Mouse (Mus musculus): ENCODE results near the gene Olfr156. TPM values are rescaled to one million over a fixed set of nuclear protein-coding genes. Genes with fewer than 3 reads are reported as not detected.
"Not testable (repeated sequence)": the region's sequence is repeated elsewhere in the genome, so short reads cannot be mapped to it uniquely, and the experiment has no call there.

Olfr156 gene
- polyA plus RNA-seq, 1 experiment: not detected

GRCm38 (mm10) chr4:43834749-43835148 lies 11.1 kb upstream of the Olfr156 start:
- 82% methylated on average over 4 of the region's 4 CpGs for WGBS
- Histone ChIP-seq H3K27ac (ENCODE audit: insufficient read depth, low read depth, low read length) (no peak overlapping the region), H3K4me3 (ENCODE audit: insufficient read depth, low read depth, low read length) (no peak overlapping the region), H3K4me1 (ENCODE audit: control insufficient read depth, insufficient read depth, low read length) (no peaks in the 10 kb centered on the region)
- TF ChIP-seq POLR2A (IDR thresholded peaks at IDR 0.05; ENCODE audit: insufficient read depth, low read depth, low read length) (no peak), CTCF (IDR thresholded peaks at IDR 0.05; ENCODE audit: insufficient read depth, low read depth, low read length) (no peak)

- WGBS: 67% methylated on average over 5 of the region's 5 CpGs
- H3K27ac ChIP-seq (ENCODE audit: insufficient read depth, low read depth, low read length): no peak overlapping the region
- H3K4me3 ChIP-seq (ENCODE audit: insufficient read depth, low read depth, low read length): no peak overlapping the region
- TF ChIP-seq POLR2A (IDR thresholded peaks at IDR 0.05; ENCODE audit: insufficient read depth, low read depth, low read length) (no peak), CTCF (IDR thresholded peaks at IDR 0.05; ENCODE audit: insufficient read depth, low read depth, low read length) (no peak)
- H3K4me1 ChIP-seq (ENCODE audit: control insufficient read depth, insufficient read depth, low read length): no peaks in the 10 kb centered on the region
Measured at GRCm38 (mm10) chr4:43833752-43834151, 10.1 kb upstream of the Olfr156 start.

GRCm38 (mm10) chr4:43832031-43832430 lies 8.3 kb upstream of the Olfr156 start:
- TF ChIP-seq CTCF (IDR thresholded peaks at IDR 0.05; ENCODE audit: insufficient read depth, low read depth, low read length) (no peak), POLR2A (IDR thresholded peaks at IDR 0.05; ENCODE audit: insufficient read depth, low read depth, low read length) (no peak)
- H3K4me1 ChIP-seq (ENCODE audit: control insufficient read depth, insufficient read depth, low read length): no peaks in the 10 kb centered on the region
- no peak overlapping the region for H3K4me3 ChIP-seq (ENCODE audit: insufficient read depth, low read depth, low read length)
- no peak overlapping the region for H3K27ac ChIP-seq (ENCODE audit: insufficient read depth, low read depth, low read length)
- WGBS: 74% methylated on average over 5 of the region's 5 CpGs

GRCm38 (mm10) chr4:43828806-43829205 lies 5.1 kb upstream of the Olfr156 start:
- TF ChIP-seq POLR2A (IDR thresholded peaks at IDR 0.05; ENCODE audit: insufficient read depth, low read depth, low read length) (no peak), CTCF (IDR thresholded peaks at IDR 0.05; ENCODE audit: insufficient read depth, low read depth, low read length) (no peak)
- H3K4me1 ChIP-seq (ENCODE audit: control insufficient read depth, insufficient read depth, low read length): no peaks in the 10 kb centered on the region
- WGBS: 90% methylated on average over 4 of the region's 4 CpGs
- H3K27ac ChIP-seq (ENCODE audit: insufficient read depth, low read depth, low read length): no peak overlapping the region
- no peak overlapping the region for H3K4me3 ChIP-seq (ENCODE audit: insufficient read depth, low read depth, low read length)

GRCm38 (mm10) chr4:43822896-43823550 lies 672 bp downstream of the Olfr156 start:
- no peak for TF ChIP-seq POLR2A (IDR thresholded peaks at IDR 0.05; ENCODE audit: insufficient read depth, low read depth, low read length)
- no peak for TF ChIP-seq CTCF (IDR thresholded peaks at IDR 0.05; ENCODE audit: insufficient read depth, low read depth, low read length)
- no peak overlapping the region for H3K27ac ChIP-seq (ENCODE audit: insufficient read depth, low read depth, low read length)
- H3K4me1 ChIP-seq (ENCODE audit: control insufficient read depth, insufficient read depth, low read length): no peaks in the 10 kb centered on the region
- H3K4me3 ChIP-seq (ENCODE audit: insufficient read depth, low read depth, low read length): no peak overlapping the region
- WGBS: 82% methylated on average over 13 of the region's 13 CpGs

- no peak overlapping the region for H3K4me3 ChIP-seq (ENCODE audit: insufficient read depth, low read depth, low read length)
- no peak for TF ChIP-seq POLR2A (IDR thresholded peaks at IDR 0.05; ENCODE audit: insufficient read depth, low read depth, low read length)
- TF ChIP-seq CTCF (IDR thresholded peaks at IDR 0.05; ENCODE audit: insufficient read depth, low read depth, low read length): no peak
- H3K27ac ChIP-seq (ENCODE audit: insufficient read depth, low read depth, low read length): no peak overlapping the region
- no peaks in the 10 kb centered on the region for H3K4me1 ChIP-seq (ENCODE audit: control insufficient read depth, insufficient read depth, low read length)
- WGBS: 67% methylated on average over 7 of the region's 7 CpGs
Measured at GRCm38 (mm10) chr4:43798936-43799335, 24.8 kb downstream of the Olfr156 start.

GRCm38 (mm10) chr4:43795844-43796243 lies 27.9 kb downstream of the Olfr156 start:
- not testable (repeated sequence) for H3K4me3 ChIP-seq (ENCODE audit: insufficient read depth, low read depth, low read length); H3K4me1 ChIP-seq (ENCODE audit: control insufficient read depth, insufficient read depth, low read length); H3K27ac ChIP-seq (ENCODE audit: insufficient read depth, low read depth, low read length)
- WGBS: 84% methylated on average over 5 of the region's 5 CpGs

GRCm38 (mm10) chr4:43795296-43795695 lies 28.4 kb downstream of the Olfr156 start:
- TF ChIP-seq CTCF (IDR thresholded peaks at IDR 0.05; ENCODE audit: insufficient read depth, low read depth, low read length): no peak
- TF ChIP-seq POLR2A (IDR thresholded peaks at IDR 0.05; ENCODE audit: insufficient read depth, low read depth, low read length): no peak
- Histone ChIP-seq H3K4me1 (ENCODE audit: control insufficient read depth, insufficient read depth, low read length) (no peaks in the 10 kb centered on the region), H3K27ac (ENCODE audit: insufficient read depth, low read depth, low read length) (no peak overlapping the region), H3K4me3 (ENCODE audit: insufficient read depth, low read depth, low read length) (no peak overlapping the region)
- 75% methylated on average over 6 of the region's 6 CpGs for WGBS

- WGBS: 46% methylated on average over 2 of the region's 2 CpGs
- no peak overlapping the region for H3K27ac ChIP-seq (ENCODE audit: insufficient read depth, low read depth, low read length)
- TF ChIP-seq CTCF (IDR thresholded peaks at IDR 0.05; ENCODE audit: insufficient read depth, low read depth, low read length) (no peak), POLR2A (IDR thresholded peaks at IDR 0.05; ENCODE audit: insufficient read depth, low read depth, low read length) (no peak)
Measured at GRCm38 (mm10) chr4:43772304-43772703, 51.4 kb downstream of the Olfr156 start.

GRCm38 (mm10) chr4:43771626-43772025 lies 52.1 kb downstream of the Olfr156 start:
- WGBS: 43% methylated on average over 6 of the region's 6 CpGs
- Histone ChIP-seq H3K4me3 (ENCODE audit: insufficient read depth, low read depth, low read length) (no peak overlapping the region), H3K27ac (ENCODE audit: insufficient read depth, low read depth, low read length) (no peak overlapping the region), H3K4me1 (ENCODE audit: control insufficient read depth, insufficient read depth, low read length) (no peaks in the 10 kb centered on the region)
- TF ChIP-seq POLR2A (IDR thresholded peaks at IDR 0.05; ENCODE audit: insufficient read depth, low read depth, low read length) (no peak), CTCF (IDR thresholded peaks at IDR 0.05; ENCODE audit: insufficient read depth, low read depth, low read length) (no peak)

More at GRCm38 (mm10) chr4:43772304-43772703, 51.4 kb downstream of the Olfr156 start:
- H3K4me3 ChIP-seq (ENCODE audit: insufficient read depth, low read depth, low read length): no peak overlapping the region
- no peaks in the 10 kb centered on the region for H3K4me1 ChIP-seq (ENCODE audit: control insufficient read depth, insufficient read depth, low read length)
